Mouse (Mus musculus): ENCODE data around the gene Rsrc1. TPM values are rescaled to one million over a fixed set of nuclear protein-coding genes. Genes with fewer than 3 reads are reported as not detected.
"Not testable (repeated sequence)": the region's sequence is repeated elsewhere in the genome, so short reads cannot be mapped to it uniquely, and the experiment has no call there.

Rsrc1 gene
- polyA plus RNA-seq, 1 experiment from 2014 or later, result 30.6 TPM

DNA sequence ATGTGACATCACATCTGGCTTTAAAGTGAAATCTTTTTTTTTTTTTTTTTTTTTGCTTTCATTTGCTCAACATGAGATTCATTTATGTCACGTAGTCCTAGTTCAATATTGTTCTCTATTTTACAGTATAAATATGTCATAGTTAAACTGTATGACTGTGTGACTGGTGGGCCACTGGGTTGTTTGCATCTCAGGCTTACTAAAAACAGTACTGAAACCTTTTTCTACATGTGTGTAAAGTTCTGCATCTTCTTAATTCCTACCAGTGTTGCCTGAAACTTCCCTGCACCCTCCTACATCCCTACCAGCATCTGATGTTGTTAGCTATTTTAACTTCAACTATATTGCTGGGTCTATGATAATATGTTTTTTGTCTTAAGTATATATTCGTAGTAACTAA lies 78.6 kb downstream of the Rsrc1 start:
- Histone ChIP-seq H3K27me3 (replicated peaks; ENCODE audit: control insufficient read depth, insufficient read depth, low read length) (no peaks in the 10 kb centered on the region), H3K9me3 (replicated peaks; ENCODE audit: control insufficient read depth, low read length) (no peaks in the 10 kb centered on the region), H3K9ac (ENCODE audit: low read length) (no peak overlapping the region), H3K4me2 (ENCODE audit: low read length) (no peak overlapping the region), H3K4me3 (ENCODE audit: low read depth, low read length) (no peak overlapping the region), H3K36me3 (ENCODE audit: control insufficient read depth, insufficient read depth, low read length) (no peaks in the 10 kb centered on the region), H3K27ac (ENCODE audit: low read depth, low read length) (no peak overlapping the region), H3K4me1 (ENCODE audit: control insufficient read depth, insufficient read depth, low read length) (no peaks in the 10 kb centered on the region)
- WGBS, result 87% methylated on average over 2 of the region's 2 CpGs
- ATAC-seq, result no peak
- no peak for DNase-seq (ENCODE audit: low spot score)

- Histone ChIP-seq H3K4me3 (ENCODE audit: low read depth, low read length) (no peak overlapping the region), H3K27ac (ENCODE audit: low read depth, low read length) (no peak overlapping the region), H3K36me3 (ENCODE audit: control insufficient read depth, insufficient read depth, low read length) (no peaks in the 10 kb centered on the region), H3K9ac (ENCODE audit: low read length) (no peak overlapping the region), H3K27me3 (replicated peaks; ENCODE audit: control insufficient read depth, insufficient read depth, low read length) (no peaks in the 10 kb centered on the region), H3K4me2 (ENCODE audit: low read length) (no peak overlapping the region), H3K4me1 (ENCODE audit: control insufficient read depth, insufficient read depth, low read length) (no peaks in the 10 kb centered on the region), H3K9me3 (replicated peaks; ENCODE audit: control insufficient read depth, low read length) (no peaks in the 10 kb centered on the region)
- DNase-seq (ENCODE audit: low spot score), result peak; percentile 49
- WGBS, result 59% methylated on average over 11 of the region's 11 CpGs
- peak; percentile 72 for ATAC-seq
Observed at GRCm38 (mm10) chr3:67070575-67071488, 89.6 kb downstream of the Rsrc1 start.

DNA sequence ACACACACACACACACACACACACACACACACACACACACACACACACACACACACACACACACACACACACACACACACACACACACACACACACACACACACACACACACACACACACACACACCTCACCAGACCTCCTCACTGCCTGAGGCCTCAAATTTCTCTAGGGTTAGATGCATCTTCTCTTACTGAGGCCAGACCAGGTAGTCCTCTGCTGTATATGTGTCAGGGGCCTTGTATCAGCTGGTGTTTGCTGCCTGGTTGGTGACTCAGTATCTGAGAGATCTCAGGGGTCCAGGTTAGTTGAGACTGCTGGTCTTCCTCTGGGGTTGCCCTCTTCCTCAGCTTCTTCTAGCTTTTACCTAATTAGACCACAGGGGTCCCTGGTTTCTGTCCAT lies 92.5 kb downstream of the Rsrc1 start:
- H3K4me1 ChIP-seq (ENCODE audit: control insufficient read depth, insufficient read depth, low read length); H3K36me3 ChIP-seq (ENCODE audit: control insufficient read depth, insufficient read depth, low read length); H3K27ac ChIP-seq (ENCODE audit: low read depth, low read length); H3K4me2 ChIP-seq (ENCODE audit: low read length); H3K9me3 ChIP-seq (replicated peaks; ENCODE audit: control insufficient read depth, low read length); H3K4me3 ChIP-seq (ENCODE audit: low read depth, low read length); ATAC-seq; H3K9ac ChIP-seq (ENCODE audit: low read length); H3K27me3 ChIP-seq (replicated peaks; ENCODE audit: control insufficient read depth, insufficient read depth, low read length): not testable (repeated sequence)
- DNase-seq (ENCODE audit: low spot score), result peak; percentile 14

DNA sequence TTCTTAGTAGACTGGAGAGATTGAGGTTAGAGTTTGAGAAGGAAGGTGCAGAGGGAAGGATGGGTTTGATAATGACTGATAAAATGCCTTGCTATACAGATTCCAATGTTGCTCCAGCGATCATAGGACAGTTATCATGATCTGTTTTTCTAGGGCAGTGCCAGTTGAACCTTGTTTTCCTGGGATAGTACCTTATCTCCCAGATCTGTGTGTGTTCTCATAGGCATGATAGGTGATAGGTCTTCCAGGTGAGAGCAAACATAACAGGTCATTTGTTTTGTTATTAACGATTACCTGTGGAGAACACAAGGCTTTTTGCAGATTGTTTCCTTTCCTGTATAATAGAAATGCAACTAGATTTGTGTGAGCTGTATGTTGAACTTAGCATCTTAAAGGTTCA lies 94.3 kb downstream of the Rsrc1 start:
- ATAC-seq, result no peak
- H3K4me3 ChIP-seq (ENCODE audit: low read depth, low read length), result no peak overlapping the region
- H3K9me3 ChIP-seq (replicated peaks; ENCODE audit: control insufficient read depth, low read length), result peaks cover 5% of the 10 kb centered on the region; the same call in 1 of the 2 replicates
- DNase-seq (ENCODE audit: low spot score), result no peak
- H3K27me3 ChIP-seq (replicated peaks; ENCODE audit: control insufficient read depth, insufficient read depth, low read length), result no peaks in the 10 kb centered on the region
- H3K36me3 ChIP-seq (ENCODE audit: control insufficient read depth, insufficient read depth, low read length), result no peaks in the 10 kb centered on the region
- no peaks in the 10 kb centered on the region for H3K4me1 ChIP-seq (ENCODE audit: control insufficient read depth, insufficient read depth, low read length)
- H3K9ac ChIP-seq (ENCODE audit: low read length), result no peak overlapping the region
- 94% methylated on average over 2 of the region's 2 CpGs for WGBS
- H3K4me2 ChIP-seq (ENCODE audit: low read length), result no peak overlapping the region
- no peak overlapping the region for H3K27ac ChIP-seq (ENCODE audit: low read depth, low read length)

DNA sequence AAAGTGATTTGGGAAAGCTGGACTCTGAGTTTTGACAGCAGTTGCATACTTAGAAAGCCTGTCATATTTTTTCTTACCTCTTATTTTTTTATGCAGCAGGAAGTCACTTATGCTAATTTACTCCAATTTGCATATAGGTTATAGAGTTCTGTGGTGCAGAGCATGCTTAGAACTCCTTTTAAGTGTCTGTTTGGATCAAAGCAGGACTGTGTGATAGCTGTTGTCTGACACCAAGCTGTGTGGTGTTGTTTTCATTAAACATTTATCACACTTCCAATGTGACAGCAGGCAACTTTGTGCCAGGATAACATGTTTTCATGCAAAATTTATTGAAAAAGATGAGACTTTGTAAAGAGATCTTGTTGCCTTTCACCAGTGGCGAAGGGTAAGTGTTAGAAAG lies 103.6 kb downstream of the Rsrc1 start:
- Histone ChIP-seq H3K4me2 (ENCODE audit: low read length) (no peak overlapping the region), H3K36me3 (ENCODE audit: control insufficient read depth, insufficient read depth, low read length) (no peaks in the 10 kb centered on the region), H3K4me3 (ENCODE audit: low read depth, low read length) (no peak overlapping the region), H3K9me3 (replicated peaks; ENCODE audit: control insufficient read depth, low read length) (peaks cover 4% of the 10 kb centered on the region; the same call in 1 of the 2 replicates), H3K27me3 (replicated peaks; ENCODE audit: control insufficient read depth, insufficient read depth, low read length) (no peaks in the 10 kb centered on the region), H3K27ac (ENCODE audit: low read depth, low read length) (no peak overlapping the region), H3K9ac (ENCODE audit: low read length) (no peak overlapping the region), H3K4me1 (ENCODE audit: control insufficient read depth, insufficient read depth, low read length) (no peaks in the 10 kb centered on the region)
- ATAC-seq, result no peak
- 79% methylated on average over 1 of the region's 1 CpGs for WGBS
- no peak for DNase-seq (ENCODE audit: low spot score)

DNA sequence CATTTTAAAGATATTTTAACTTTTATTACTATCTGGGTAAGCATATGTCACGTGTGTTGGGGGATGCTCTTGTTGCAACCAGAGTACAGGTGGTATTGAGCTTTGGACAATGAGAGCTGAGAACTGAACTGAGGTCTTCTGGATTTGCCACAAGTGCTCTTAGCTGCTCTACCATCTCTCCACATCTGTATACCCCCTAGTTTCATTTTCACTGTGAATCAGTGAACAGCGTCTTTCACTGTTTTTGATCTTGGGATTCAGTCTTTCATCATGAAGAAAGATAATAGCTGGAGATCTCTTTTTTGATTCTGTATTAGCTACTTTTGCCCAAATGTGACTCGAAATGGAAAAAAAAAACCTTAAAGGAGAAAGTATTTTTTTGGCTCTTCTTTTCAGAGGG lies 127.2 kb downstream of the Rsrc1 start:
- DNase-seq (ENCODE audit: low spot score), result no peak
- H3K36me3 ChIP-seq (ENCODE audit: control insufficient read depth, insufficient read depth, low read length), result no peaks in the 10 kb centered on the region
- H3K4me1 ChIP-seq (ENCODE audit: control insufficient read depth, insufficient read depth, low read length), result no peaks in the 10 kb centered on the region
- 92% methylated on average over 3 of the region's 3 CpGs for WGBS
- H3K4me2 ChIP-seq (ENCODE audit: low read length), result no peak overlapping the region
- no peak overlapping the region for H3K9ac ChIP-seq (ENCODE audit: low read length)
- ATAC-seq, result no peak
- H3K27me3 ChIP-seq (replicated peaks; ENCODE audit: control insufficient read depth, insufficient read depth, low read length), result no peaks in the 10 kb centered on the region
- no peak overlapping the region for H3K4me3 ChIP-seq (ENCODE audit: low read depth, low read length)
- H3K27ac ChIP-seq (ENCODE audit: low read depth, low read length), result no peak overlapping the region
- no peaks in the 10 kb centered on the region for H3K9me3 ChIP-seq (replicated peaks; ENCODE audit: control insufficient read depth, low read length)

- Histone ChIP-seq H3K27me3 (replicated peaks; ENCODE audit: control insufficient read depth, insufficient read depth, low read length) (no peaks in the 10 kb centered on the region), H3K9me3 (replicated peaks; ENCODE audit: control insufficient read depth, low read length) (no peaks in the 10 kb centered on the region), H3K4me2 (ENCODE audit: low read length) (no peak overlapping the region), H3K4me3 (ENCODE audit: low read depth, low read length) (no peak overlapping the region), H3K4me1 (ENCODE audit: control insufficient read depth, insufficient read depth, low read length) (no peaks in the 10 kb centered on the region), H3K27ac (ENCODE audit: low read depth, low read length) (no peak overlapping the region), H3K9ac (ENCODE audit: low read length) (no peak overlapping the region), H3K36me3 (ENCODE audit: control insufficient read depth, insufficient read depth, low read length) (no peaks in the 10 kb centered on the region)
- ATAC-seq (no peak), DNase-seq (ENCODE audit: low spot score) (no peak)
- WGBS, result 76% methylated on average over 4 of the region's 4 CpGs
Observed at GRCm38 (mm10) chr3:67116317-67116716, 135.1 kb downstream of the Rsrc1 start.

GRCm38 (mm10) chr3:67132521-67132920 lies 151.3 kb downstream of the Rsrc1 start:
- Histone ChIP-seq H3K4me2 (ENCODE audit: low read length) (no peak overlapping the region), H3K27ac (ENCODE audit: low read depth, low read length) (no peak overlapping the region), H3K4me1 (ENCODE audit: control insufficient read depth, insufficient read depth, low read length) (no peaks in the 10 kb centered on the region), H3K36me3 (ENCODE audit: control insufficient read depth, insufficient read depth, low read length) (no peaks in the 10 kb centered on the region), H3K9me3 (replicated peaks; ENCODE audit: control insufficient read depth, low read length) (0 out of 2 replicates have a peak, but pooled peaks cover 3% of the 10 kb centered on the region), H3K27me3 (replicated peaks; ENCODE audit: control insufficient read depth, insufficient read depth, low read length) (no peaks in the 10 kb centered on the region), H3K4me3 (ENCODE audit: low read depth, low read length) (no peak overlapping the region), H3K9ac (ENCODE audit: low read length) (no peak overlapping the region)
- 72% methylated on average over 3 of the region's 3 CpGs for WGBS
- ATAC-seq (no peak), DNase-seq (ENCODE audit: low spot score) (no peak)

DNA sequence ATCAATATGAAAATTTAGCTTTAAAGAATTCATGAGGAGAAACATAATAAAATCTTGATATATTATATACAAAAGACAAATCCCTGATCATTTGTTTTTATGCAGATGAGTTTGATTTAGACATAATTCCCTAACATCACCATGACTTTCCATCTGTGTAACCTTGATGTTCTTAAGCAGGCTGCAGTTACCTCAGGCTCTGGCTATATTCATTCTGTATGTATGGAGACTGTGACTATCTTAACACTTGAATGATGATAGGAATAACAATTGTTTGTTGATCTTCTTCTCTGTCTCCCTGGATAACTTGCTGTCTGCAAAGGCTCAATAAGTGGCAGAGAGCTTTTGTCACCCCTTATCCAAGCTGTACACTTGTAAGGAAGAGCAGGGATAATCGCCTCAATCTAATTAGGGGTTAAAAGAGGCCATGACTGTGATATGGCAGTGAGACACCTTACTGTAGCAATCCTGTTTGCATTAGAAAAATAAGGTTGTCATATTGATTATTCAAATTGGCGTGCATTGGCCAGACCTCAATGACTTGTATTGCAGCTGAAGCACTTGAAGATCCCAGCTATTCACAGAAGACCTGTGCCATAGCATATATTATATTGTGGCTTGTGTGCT lies 154.7 kb downstream of the Rsrc1 start:
- Histone ChIP-seq H3K4me2 (ENCODE audit: low read length) (no peak overlapping the region), H3K36me3 (ENCODE audit: control insufficient read depth, insufficient read depth, low read length) (no peaks in the 10 kb centered on the region), H3K4me3 (ENCODE audit: low read depth, low read length) (no peak overlapping the region), H3K9me3 (replicated peaks; ENCODE audit: control insufficient read depth, low read length) (no peaks in the 10 kb centered on the region), H3K4me1 (ENCODE audit: control insufficient read depth, insufficient read depth, low read length) (no peaks in the 10 kb centered on the region), H3K9ac (ENCODE audit: low read length) (no peak overlapping the region), H3K27me3 (replicated peaks; ENCODE audit: control insufficient read depth, insufficient read depth, low read length) (no peaks in the 10 kb centered on the region), H3K27ac (ENCODE audit: low read depth, low read length) (no peak overlapping the region)
- DNase-seq (ENCODE audit: low spot score), result no peak
- ATAC-seq, result no peak
- WGBS, result 78% methylated on average over 2 of the region's 2 CpGs
